Mouse (Mus musculus): Measurements from ENCODE around the gene Dpm1. TPM values are rescaled to one million over a fixed set of nuclear protein-coding genes. Genes with fewer than 3 reads are reported as not detected.

Gene Dpm1
- 4.9 and 8.1 TPM in 2 replicates for polyA plus RNA-seq (2012; rRNA removed)

DNA sequence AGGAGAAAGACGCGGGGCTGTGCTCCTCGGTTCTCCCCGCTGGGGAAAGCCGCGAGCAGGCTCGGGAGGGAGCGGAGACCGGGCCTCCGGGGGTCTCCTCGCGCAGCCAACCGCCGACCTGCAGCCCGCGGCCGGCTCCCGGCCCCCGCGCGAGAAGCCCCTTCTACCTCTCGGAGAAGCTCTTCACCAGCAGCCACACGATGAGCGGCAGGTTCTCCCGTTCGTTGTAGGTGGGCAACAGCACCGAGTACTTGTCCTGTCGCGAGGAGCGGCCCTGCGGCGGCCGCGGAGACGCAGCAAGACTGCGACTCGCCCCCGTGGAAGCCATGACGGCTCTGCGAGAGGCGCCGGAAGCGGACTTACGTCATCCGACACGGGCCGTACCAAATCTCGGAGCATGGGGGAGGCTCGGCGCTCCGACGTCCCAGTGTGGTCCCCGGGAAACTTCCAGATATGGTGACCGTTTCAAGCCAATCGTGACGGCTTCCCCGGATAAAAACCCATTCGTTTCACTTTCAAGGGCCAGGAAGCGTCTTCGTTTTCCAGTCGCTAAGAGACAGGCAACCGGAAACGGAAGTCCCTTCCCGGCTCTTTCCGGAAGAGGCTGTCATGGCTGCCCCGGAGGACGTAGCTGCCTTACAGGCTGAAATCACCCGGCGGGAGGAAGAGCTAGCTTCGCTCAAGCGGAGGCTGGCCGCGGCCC is at the start of gene Dpm1, which contains the start of the genes Gm20716 and Mocs3:
Dpm1 (minus strand) TSS at position 566 of the 703 bp plus-strand sequence.
Gm20716 (minus strand) TSS at position 339 of the 703 bp plus-strand sequence.
Mocs3 (plus strand) TSS at position 597 of the 703 bp plus-strand sequence.

DNA sequence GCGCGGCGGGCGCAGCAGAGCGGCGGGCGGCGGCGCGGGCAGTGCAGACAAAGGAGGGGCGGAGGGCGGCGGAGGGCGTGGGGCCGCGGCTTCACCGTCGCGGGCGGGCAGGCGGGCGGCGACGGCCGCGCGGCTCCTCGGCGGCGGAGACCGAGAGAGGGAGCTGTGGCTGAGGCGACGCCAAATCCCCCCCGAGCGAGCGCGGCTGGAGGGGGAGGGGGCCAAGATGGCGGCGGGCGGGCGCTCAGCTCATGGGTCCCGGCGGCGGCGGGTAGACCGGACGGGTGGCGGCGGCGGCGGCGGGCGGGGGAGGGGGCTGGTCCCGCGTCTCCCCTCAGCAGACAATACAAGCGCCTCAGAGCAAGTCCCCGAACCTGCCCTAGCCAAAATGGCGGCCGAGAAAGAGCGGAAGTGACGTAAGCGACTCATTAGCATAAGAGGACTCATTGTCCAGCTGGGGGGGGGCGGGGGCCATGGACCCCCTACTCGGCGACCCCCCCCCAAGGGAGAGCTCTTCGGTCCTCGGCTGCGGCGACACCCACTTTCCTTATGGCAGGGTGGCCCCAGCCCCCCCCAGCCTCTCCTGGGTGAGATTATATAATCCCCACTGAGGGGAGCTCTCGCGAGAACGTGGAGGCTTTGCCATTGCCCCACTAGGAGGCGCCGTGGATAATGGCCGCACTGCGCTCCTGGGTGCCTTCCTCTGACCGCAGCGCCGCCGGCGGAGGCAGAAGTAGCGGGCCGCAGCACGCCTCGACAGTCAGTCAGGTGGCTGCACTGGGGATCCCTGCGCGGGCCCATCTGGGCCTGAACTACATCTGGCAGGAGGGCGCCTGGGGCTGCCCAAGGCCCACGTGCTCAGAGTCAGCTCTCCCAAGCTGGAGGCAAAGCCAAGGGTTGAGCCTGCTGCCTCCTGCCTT is 23.4 kb downstream of the Dpm1 start, which contains the start of gene Adnp:
Adnp (minus strand) TSS at position 388 of the 920 bp plus-strand sequence.

Other genes starting within 250 kb of the Dpm1 start
- 2.8 and 3.5 TPM in 2 replicates for gene Ripor3, start 220.0 kb downstream of the Dpm1 start, polyA plus RNA-seq (2012; rRNA removed)
- gene Pard6b, start 149.6 kb downstream of the Dpm1 start, polyA plus RNA-seq (2012; rRNA removed): 2.8 TPM in 2 replicates
- gene Adnp, start 23.5 kb downstream of the Dpm1 start, polyA plus RNA-seq (2012; rRNA removed): 4.4 and 5.5 TPM in 2 replicates
- 10.0 and 10.5 TPM in 2 replicates for gene Gm20716, start 227 bp downstream of the Dpm1 start, polyA plus RNA-seq (2012; rRNA removed)
- 4.2 and 4.6 TPM in 2 replicates for gene Mocs3, start within 50 bp of the Dpm1 start, polyA plus RNA-seq (2012; rRNA removed)
- gene Kcng1, start 51.1 kb upstream of the Dpm1 start, polyA plus RNA-seq (2012; rRNA removed): 0.01 and 0.02 TPM in 2 replicates

Measured in liver, embryonic 18 days (tissue).